In genomic region chr12:95746856-95747579, GRCm38 (mm10) we compare ENCODE assay signal across 10 mouse cellular contexts. TPM values are rescaled to one million over a fixed set of nuclear protein-coding genes. Genes with fewer than 3 reads are reported as not detected.
DNase-seq lines count a peak whose midpoint lies in the region; TF ChIP-seq lines count a peak whose summit lies in the region.
"Had no signal": no experiment of that assay in that cellular context is flagged by ENCODE, and none has a peak within 500 bp of the region (broad histone marks: within the 10 kb centered on the region; RNA-seq: fewer than 3 reads in every experiment).

No protein-coding gene starts in this region.

- DNase-seq in layer of hippocampus, adult 2 months (ENCODE audit: low spot score in 2 of 2) = no peak
- DNase-seq in layer of hippocampus, postnatal 36 days = no peak
- DNase-seq in MEL-GATA-1-ER (ENCODE audit: extremely low read depth, low read depth) = peak; percentile 58
- no peak for DNase-seq in embryo, embryonic 9.5 days (ENCODE audit: extremely low spot score)
- no peak for DNase-seq in cerebellum, adult 8-10 months

- H3K27ac ChIP-seq in layer of hippocampus, adult 2 months = peak overlapping the region; percentile 58
- peak overlapping the region; percentile 43; the same call in 1 of the 2 replicates for H3K27ac ChIP-seq in cortical plate, adult 2 months (ENCODE audit: insufficient read depth, low read length)
- H3K27ac ChIP-seq: embryonic facial prominence, embryonic 13.5 days; hindbrain, embryonic 15.5 days had no signal

- no peak overlapping the region for H3K4me3 ChIP-seq in layer of hippocampus, adult 2 months
- no peak overlapping the region for H3K4me3 ChIP-seq in cortical plate, adult 2 months (ENCODE audit: insufficient read depth, low read length)
- peak overlapping the region; percentile 25 for H3K4me3 ChIP-seq in megakaryocyte, embryonic 14.5 days (replicated peaks)
- H3K4me3 ChIP-seq: embryonic facial prominence, embryonic 13.5 days; hindbrain, embryonic 15.5 days had no signal

- H3K4me1 ChIP-seq in cortical plate, adult 2 months (ENCODE audit: control insufficient read depth, insufficient read depth, low read length) = peaks cover 10% of the 10 kb centered on the region; the same call in 1 of the 2 replicates
- peaks cover 10% of the 10 kb centered on the region for H3K4me1 ChIP-seq in megakaryocyte, embryonic 14.5 days
- H3K4me1 ChIP-seq: hindbrain, embryonic 15.5 days had no signal

- TF ChIP-seq CTCF in layer of hippocampus, adult 2 months (conservative IDR thresholded peaks at IDR 0.05) = no peak
- no peak for TF ChIP-seq CTCF in cortical plate, adult 2 months (IDR thresholded peaks at IDR 0.05; ENCODE audit: extremely low read depth, insufficient read depth, low read length)

- no peaks in the 10 kb centered on the region for H3K9me3 ChIP-seq in megakaryocyte, embryonic 14.5 days
- H3K9me3 ChIP-seq: embryonic facial prominence, embryonic 13.5 days; hindbrain, embryonic 15.5 days had no signal

- no peaks in the 10 kb centered on the region for H3K36me3 ChIP-seq in megakaryocyte, embryonic 14.5 days (replicated peaks; ENCODE audit: low read length)
- H3K36me3 ChIP-seq: embryonic facial prominence, embryonic 13.5 days; hindbrain, embryonic 15.5 days had no signal

- H3K27me3 ChIP-seq in megakaryocyte, embryonic 14.5 days (replicated peaks) = peaks cover 3% of the 10 kb centered on the region
- H3K27me3 ChIP-seq: embryonic facial prominence, embryonic 13.5 days; hindbrain, embryonic 15.5 days had no signal

- TF ChIP-seq POLR2A in cortical plate, adult 2 months (IDR thresholded peaks at IDR 0.05; ENCODE audit: extremely low read depth, insufficient read depth, low read length) = no peak

RNA-seq across cellular contexts. Expression of gene Flrt2, which starts 55.0 kb away (rescaled TPM):
- 10 to 100 TPM; 38.9 to 40.7 TPM for total RNA-seq in layer of hippocampus, adult 2 months (2021)
- total RNA-seq in layer of hippocampus, postnatal 36 days (2021) = 10 to 100 TPM; 39.4 to 40.4 TPM
- 23.8 and 26.1 TPM in 2 replicates for polyA plus RNA-seq in cortical plate, adult 2 months (2012; rRNA removed)
- polyA plus RNA-seq in megakaryocyte, embryonic 14.5 days (2012; ENCODE audit: insufficient read depth, low replicate concordance) = 0.26 TPM in 1 of 2 replicates, not detected in the other
- total RNA-seq: neutrophil, adult 5-6 weeks had no signal
